Mouse (Mus musculus): ENCODE measurements around the gene Card14.
"Not testable (repeated sequence)": the region's sequence is repeated elsewhere in the genome, so short reads cannot be mapped to it uniquely, and the experiment has no call there.

Gene Card14

DNA sequence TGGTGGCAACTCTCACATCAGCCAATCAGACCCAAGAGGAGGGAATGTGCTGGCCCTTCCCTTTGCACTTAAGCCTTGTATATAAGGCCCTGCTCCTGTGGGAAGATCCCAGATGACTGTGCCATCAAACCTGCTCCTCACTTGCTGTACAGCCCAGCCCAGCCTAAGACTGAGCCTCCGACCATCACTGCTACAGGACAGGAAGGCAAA is at the start of gene Card14:
TSS of gene Card14 (plus strand) at position 111 of the 210 bp plus-strand sequence.
- DNase-seq (ENCODE audit: low read depth, low spot score), result no peak

DNA sequence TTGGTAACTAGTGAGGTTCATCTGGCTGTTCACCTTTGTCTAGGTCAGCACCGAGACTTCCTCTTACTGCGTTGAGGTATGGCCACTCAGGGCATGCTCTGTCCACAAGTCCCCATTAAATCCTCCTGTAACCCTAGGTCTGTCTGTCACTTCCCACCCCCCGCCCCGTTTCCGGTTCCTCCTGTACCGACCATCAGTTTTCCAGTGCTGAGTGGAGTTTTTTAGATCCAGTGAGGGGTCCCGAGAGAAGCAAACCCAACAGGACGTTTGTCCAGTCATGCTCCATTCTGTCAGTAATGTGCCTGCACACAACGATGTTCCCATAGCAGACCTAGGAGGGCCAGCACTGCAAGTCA is 49.4 kb upstream of the Card14 start:
- no peak for DNase-seq (ENCODE audit: low read depth, low spot score)

DNA sequence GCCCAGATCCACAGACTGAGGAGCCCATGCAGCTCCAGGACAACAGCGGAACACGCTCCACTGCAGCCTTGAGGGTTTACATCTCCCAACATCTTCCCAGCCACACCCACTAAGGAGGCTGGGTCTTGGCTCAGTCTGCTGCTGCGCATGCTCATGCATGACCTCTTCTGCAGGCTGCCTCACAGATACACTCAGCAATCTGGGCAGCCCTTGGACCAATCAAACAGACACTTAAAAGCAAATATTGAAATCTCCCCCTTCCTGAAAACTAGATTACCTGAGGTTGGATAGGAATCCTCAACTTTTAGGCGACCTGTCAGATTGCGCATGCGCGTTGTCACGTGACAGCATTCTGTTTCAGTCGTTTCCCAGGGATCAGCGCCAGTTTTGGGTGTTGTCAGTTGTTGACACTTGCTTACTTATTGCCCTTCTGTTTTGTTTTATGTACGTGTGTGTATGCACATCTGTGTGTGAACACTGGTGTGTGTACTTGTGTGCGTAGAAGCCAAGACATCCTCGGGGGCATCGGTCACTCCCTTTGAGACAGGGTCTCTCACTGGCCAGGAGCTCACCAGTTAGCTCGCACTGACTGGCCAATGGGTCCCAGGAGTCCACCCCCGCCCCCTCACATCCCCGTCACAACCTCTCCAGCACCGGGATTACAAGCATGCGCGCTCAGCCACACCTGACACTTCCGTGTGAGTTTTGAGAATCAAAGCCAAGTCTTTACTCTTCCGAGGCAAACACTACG is 48.8 kb upstream of the Card14 start:
- DNase-seq (ENCODE audit: low read depth, low spot score), result peak; percentile 57

- no peak for DNase-seq (ENCODE audit: low read depth, low spot score)
Observed at GRCm38 (mm10) chr11:119259977-119260376, 47.6 kb upstream of the Card14 start.

GRCm38 (mm10) chr11:119264413-119264812 is 43.2 kb upstream of the Card14 start:
- DNase-seq (ENCODE audit: low read depth, low spot score), result no peak

GRCm38 (mm10) chr11:119265811-119266210 is 41.8 kb upstream of the Card14 start:
- no peak for DNase-seq (ENCODE audit: low read depth, low spot score)

GRCm38 (mm10) chr11:119267241-119267674 is 40.3 kb upstream of the Card14 start:
- DNase-seq (ENCODE audit: low read depth, low spot score), result no peak

- DNase-seq (ENCODE audit: low read depth, low spot score), result peak; percentile 95
Observed at GRCm38 (mm10) chr11:119267768-119268556, 39.6 kb upstream of the Card14 start, which contains the start of gene Gaa. Gene Gaa (plus strand): TSS chr11:119267887.

- no peak for DNase-seq (ENCODE audit: low read depth, low spot score)
Observed at GRCm38 (mm10) chr11:119268557-119269195, 38.9 kb upstream of the Card14 start.

DNA sequence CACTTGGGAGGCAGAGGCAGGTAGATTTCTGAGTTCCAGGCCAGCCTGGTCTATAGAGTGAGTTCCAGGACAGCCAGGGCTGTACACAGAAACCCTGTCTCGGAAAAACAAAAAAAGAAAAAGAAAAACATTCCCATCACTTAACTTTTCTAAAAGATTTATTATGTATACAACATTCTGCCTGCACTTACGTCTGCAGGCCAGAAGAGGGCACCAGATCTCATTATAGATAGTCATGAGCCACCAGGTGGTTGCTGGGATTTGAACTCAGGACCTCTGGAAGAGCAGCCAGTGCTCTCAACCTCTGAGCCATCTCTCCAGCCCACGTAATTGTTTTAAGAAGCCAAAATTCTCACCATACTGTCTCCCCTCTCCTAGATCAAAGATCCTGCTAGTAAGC is 35.1 kb upstream of the Card14 start:
- not testable (repeated sequence) for DNase-seq (ENCODE audit: low read depth, low spot score)

DNA sequence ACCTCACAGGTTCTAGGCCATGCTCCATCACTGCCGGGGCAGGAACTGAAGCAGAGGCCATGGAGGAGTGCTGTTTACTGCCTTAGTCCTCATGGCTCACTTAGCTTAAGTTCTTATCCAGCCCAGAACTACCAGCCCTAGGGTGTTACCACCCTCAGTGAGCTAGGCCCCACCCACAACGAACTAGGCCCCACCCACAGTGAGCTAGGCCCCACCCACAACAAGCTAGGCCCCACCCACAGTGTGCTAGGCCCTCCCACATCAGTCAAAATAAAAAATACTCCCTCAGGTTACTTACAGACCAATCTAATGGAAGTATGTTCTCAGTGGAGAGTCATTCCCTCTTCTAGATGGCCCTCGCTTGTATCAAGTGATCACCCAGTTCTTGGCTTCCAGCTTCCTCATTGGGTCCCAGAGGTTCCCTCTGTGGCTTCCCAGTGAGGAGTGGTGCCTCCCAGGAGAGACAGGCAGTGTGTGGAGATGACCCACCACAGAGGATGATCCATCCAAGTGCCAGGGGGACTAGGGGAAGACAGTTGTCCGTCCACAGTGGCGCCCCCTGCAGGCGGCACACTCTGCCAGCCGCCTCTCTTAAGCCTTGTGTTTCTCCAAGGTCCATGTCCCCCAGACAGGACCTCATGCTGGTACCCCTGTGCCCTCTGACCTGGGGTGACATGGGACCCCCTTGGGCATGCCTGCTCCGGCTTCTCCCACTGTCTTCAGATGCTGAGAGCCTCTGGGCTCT is 34.2 kb upstream of the Card14 start:
- DNase-seq (ENCODE audit: low read depth, low spot score), result no peak

- no peak for DNase-seq (ENCODE audit: low read depth, low spot score)
Observed at GRCm38 (mm10) chr11:119281030-119281429, 26.5 kb upstream of the Card14 start.

DNA sequence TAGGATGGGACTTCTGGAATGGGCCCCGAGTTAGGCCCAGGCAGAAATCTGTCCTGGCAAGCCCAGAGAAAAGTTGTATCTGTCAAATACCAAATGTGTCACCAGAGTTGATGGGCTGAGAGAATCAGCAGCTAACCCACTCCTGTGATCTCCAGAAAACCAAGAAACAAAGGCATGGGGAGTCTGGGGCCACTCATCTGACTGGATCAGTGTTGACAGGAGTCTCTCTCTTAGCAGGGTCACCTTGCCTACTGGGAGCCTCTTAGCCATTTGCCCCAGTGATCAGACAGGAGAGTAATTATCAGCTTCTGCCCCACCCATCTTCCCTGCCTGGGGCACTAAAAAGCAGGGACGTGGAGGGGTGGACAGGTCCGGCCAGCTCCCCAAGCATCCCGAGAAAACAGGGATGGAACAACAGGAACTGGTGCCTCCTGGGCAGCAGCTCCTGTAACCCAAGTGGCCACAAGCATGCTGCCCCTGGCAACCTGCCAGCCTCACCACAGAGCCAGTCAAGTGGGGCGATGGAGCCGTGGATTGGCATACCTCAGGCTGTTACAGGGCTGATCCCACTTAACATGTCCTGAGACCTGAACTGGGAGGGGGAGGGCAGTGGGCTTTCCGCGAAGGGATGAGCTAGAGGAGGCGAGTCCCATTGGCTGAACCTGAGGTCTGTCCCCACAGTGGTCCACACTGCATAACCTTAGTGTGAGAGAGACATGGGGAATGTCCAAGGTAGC is 21.6 kb upstream of the Card14 start:
- DNase-seq (ENCODE audit: low read depth, low spot score), result no peak

GRCm38 (mm10) chr11:119287207-119287992 is 20.2 kb upstream of the Card14 start:
- no peak for DNase-seq (ENCODE audit: low read depth, low spot score)

- not testable (repeated sequence) for DNase-seq (ENCODE audit: low read depth, low spot score)
Observed at GRCm38 (mm10) chr11:119292861-119293260, 14.7 kb upstream of the Card14 start.

DNA sequence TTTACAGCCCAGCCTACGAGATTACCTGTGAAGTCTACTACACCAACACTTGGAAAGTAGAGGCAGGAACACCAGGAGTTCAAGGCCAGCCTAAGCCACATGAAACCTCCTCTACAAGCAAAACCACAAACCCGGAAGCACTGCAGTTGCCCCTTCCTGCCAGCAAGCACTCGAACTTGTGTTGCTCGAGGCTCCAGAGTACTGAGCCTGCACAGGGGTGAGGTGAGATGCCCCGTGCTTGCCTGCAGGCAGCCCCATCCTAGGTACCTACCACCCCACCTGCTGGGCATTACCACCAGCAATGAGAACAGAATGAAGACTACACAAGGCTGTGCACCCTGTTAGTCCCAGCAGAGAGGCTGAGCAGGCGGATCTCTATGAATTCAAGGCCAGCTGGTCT is 9.6 kb upstream of the Card14 start:
- no peak for DNase-seq (ENCODE audit: low read depth, low spot score)

- DNase-seq (ENCODE audit: low read depth, low spot score), result no peak
Observed at GRCm38 (mm10) chr11:119298917-119299316, 8.7 kb upstream of the Card14 start.

DNA sequence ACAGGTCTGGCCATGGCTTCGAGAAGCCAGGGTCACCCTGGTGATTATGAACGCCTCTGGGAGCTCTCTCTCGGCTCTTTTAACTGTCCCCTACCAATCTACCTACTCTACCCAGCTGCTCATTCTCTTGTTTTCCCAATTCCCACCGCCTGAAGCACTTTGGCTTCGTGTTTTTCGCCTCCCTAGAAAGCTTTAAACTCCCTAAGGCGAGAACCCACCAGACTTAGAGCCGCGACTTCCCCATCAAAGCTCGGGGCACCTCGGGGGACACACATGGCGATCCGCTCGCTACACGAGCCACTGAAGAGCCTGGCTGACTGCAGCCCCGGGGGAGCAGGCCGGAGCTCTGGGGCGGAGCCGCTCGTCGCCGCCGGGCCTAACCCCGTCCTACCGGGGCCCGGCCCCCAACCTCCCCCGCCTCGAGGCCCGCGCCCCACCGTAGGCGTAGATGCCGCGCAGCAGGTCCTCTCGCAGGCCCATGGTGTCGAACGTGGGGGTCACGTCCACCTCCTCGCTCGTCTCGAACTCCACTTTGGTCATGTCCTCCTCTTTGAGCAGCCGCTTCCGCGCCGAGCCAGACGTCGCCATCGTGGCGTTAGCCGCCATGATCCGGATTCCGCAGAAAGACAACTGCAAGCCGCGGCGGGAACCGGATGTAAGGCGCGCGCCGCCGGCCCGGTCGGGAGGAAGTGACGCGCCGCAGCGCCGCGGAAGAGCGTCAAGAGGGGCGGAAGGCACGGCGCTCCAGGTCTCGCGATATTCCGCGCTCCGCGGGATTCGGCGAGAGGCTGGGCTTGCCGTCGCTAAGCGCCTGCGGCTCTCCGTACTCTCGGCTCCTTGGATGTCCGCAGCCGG is 8.0 kb upstream of the Card14 start, which contains the start of gene Eif4a3:
TSS of gene Eif4a3 (minus strand) at position 699 of the 855 bp plus-strand sequence.
- peak; percentile 99 for DNase-seq (ENCODE audit: low read depth, low spot score)

DNA sequence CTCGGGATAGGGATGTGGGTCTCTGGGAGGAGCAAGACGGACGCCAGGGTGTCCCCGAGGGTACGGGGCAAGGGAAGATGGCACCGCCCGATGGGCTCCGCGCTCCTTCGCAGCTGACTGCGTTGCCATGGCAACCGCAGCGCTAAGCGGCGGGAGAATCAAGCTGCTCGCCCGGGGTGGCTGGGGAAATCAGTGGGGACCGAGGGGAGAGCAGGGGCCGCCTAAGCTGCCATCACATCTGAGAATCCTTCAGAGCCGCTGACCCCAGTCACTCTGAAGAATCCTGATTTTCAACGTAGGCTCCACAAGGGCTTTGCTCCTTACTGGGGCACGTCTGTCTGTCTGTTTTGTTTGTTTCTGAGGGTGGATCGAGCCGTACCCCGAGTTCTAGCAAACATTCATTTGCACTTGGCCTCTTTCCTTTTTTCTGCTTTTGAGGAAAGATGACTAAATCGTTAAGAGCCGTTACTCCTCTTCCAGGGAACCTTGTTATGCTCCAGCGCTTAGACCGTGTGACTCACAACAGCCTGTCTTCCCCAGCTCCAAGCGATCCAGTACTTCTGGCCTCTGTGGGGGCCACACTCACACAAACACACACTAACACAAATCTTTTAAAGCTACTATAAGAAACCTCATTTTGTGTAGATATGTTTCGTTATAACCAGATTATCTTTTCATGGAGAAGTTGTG is 7.2 kb upstream of the Card14 start:
- no peak for DNase-seq (ENCODE audit: low read depth, low spot score)
